Mouse (Mus musculus) megakaryocyte, embryonic 14.5 days (primary cell): ENCODE measurements around the gene Slx1b. TPM values are rescaled to one million over a fixed set of nuclear protein-coding genes. Genes with fewer than 3 reads are reported as not detected.
A peak's percentile ranks its signal among the peaks of the same experiment; 100 is the strongest.

Experiments used
- H3K27me3 ChIP-seq: replicated peaks from 2 replicates; pipeline ENCODE3; 2012; ENCODE audit warnings: inconsistent platforms
- H3K36me3 ChIP-seq: replicated peaks from 2 replicates; pipeline ENCODE3; 2012; ENCODE audit warnings: low read length, inconsistent platforms, mixed read lengths
- H3K4me1 ChIP-seq: 2 replicates; pipeline ENCODE4 v1.6.1; 2012; ENCODE audit warnings: inconsistent platforms
- H3K4me3 ChIP-seq: replicated peaks from 2 replicates; pipeline ENCODE3; 2012; ENCODE audit warnings: moderate library complexity, mild to moderate bottlenecking, inconsistent platforms
- H3K9me3 ChIP-seq: 2 replicates; pipeline ENCODE4 v1.6.1; 2012; ENCODE audit warnings: inconsistent platforms
- FLI1 ChIP-seq: IDR thresholded peaks from 2 replicates; pipeline ENCODE4 v1.6.1; 2012; ENCODE audit warnings: low read length, inconsistent platforms, mixed read lengths
- GATA1 ChIP-seq: IDR thresholded peaks from 3 replicates; pipeline ENCODE4 v1.6.1; 2012; ENCODE audit warnings: mixed read lengths, low read length, inconsistent platforms, borderline replicate concordance
- polyA plus RNA-seq: library from polyadenylated mRNA; stranded (reverse); fragments of >175 nt; gene quantifications from 2 replicates; pipeline ENCODE4 v1.2.3, GENCODE M21; 2012; ENCODE audit warnings: low replicate concordance; ENCODE audit not compliant: insufficient read depth

Gene Slx1b
- polyA plus RNA-seq, 1 experiment: 7.3 TPM

GRCm38 (mm10) chr7:126678545-126679341, 16.8 kb downstream of the Slx1b start:
- H3K27me3 ChIP-seq: no peaks in the 10 kb centered on the region
- no peak overlapping the region for H3K4me3 ChIP-seq
- H3K36me3 ChIP-seq: peaks cover 78% of the 10 kb centered on the region
- H3K9me3 ChIP-seq: no peaks in the 10 kb centered on the region
- H3K4me1 ChIP-seq: peaks cover 27% of the 10 kb centered on the region
- TF ChIP-seq GATA1: no peak
- TF ChIP-seq FLI1: no peak

- Histone ChIP-seq H3K4me3 (no peak overlapping the region), H3K4me1 (peaks cover 23% of the 10 kb centered on the region), H3K27me3 (no peaks in the 10 kb centered on the region), H3K36me3 (peaks cover 80% of the 10 kb centered on the region), H3K9me3 (no peaks in the 10 kb centered on the region)
- no peak for TF ChIP-seq GATA1
- TF ChIP-seq FLI1: no peak
Observed at GRCm38 (mm10) chr7:126676631-126677220, 18.9 kb downstream of the Slx1b start.

DNA sequence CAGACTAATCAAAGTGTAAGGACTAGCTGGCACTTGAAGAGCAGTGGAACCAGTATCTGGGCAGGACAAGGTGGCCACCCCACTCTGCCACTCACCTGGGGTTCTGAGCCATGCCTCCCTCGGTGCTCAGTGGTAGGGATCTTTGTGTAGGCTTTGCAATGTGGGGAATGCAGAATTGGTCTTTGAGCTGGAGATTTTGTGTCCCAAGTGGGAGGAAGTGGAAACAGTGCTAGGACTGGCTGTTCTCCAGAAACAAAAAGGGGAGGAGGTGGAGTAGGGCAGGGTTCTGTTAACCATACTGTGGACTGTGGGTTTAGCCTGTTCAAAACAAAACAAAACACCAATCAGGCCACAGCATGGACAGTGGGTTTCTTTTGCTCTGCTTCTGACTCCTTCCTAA, 19.4 kb downstream of the Slx1b start, which contains the start of gene Sult1a1:
Gene Sult1a1, minus strand, starts transcription at position 226 of the 400 bp plus-strand sequence.
- Histone ChIP-seq H3K9me3 (no peaks in the 10 kb centered on the region), H3K4me1 (peaks cover 28% of the 10 kb centered on the region), H3K27me3 (no peaks in the 10 kb centered on the region), H3K4me3 (no peak within 1 kb of the TSS), H3K36me3 (peaks cover 85% of the 10 kb centered on the region)
- TF ChIP-seq GATA1: no peak
- TF ChIP-seq FLI1: no peak

- no peaks in the 10 kb centered on the region for H3K9me3 ChIP-seq
- TF ChIP-seq FLI1 (no peak), GATA1 (no peak)
- peaks cover 39% of the 10 kb centered on the region for H3K4me1 ChIP-seq
- H3K4me3 ChIP-seq: no peak overlapping the region
- peaks cover 88% of the 10 kb centered on the region for H3K36me3 ChIP-seq
- no peaks in the 10 kb centered on the region for H3K27me3 ChIP-seq
Observed at GRCm38 (mm10) chr7:126675104-126675503, 20.5 kb downstream of the Slx1b start.

GRCm38 (mm10) chr7:126672111-126672510, 23.5 kb downstream of the Slx1b start:
- no peaks in the 10 kb centered on the region for H3K27me3 ChIP-seq
- H3K36me3 ChIP-seq: peaks cover 92% of the 10 kb centered on the region
- peaks cover 65% of the 10 kb centered on the region for H3K4me1 ChIP-seq
- H3K9me3 ChIP-seq: no peaks in the 10 kb centered on the region
- H3K4me3 ChIP-seq: no peak overlapping the region
- no peak for TF ChIP-seq FLI1
- no peak for TF ChIP-seq GATA1

GRCm38 (mm10) chr7:126670152-126670551, 25.4 kb downstream of the Slx1b start:
- TF ChIP-seq GATA1: no peak
- TF ChIP-seq FLI1: no peak
- Histone ChIP-seq H3K4me1 (peaks cover 65% of the 10 kb centered on the region), H3K4me3 (no peak overlapping the region), H3K27me3 (no peaks in the 10 kb centered on the region), H3K9me3 (no peaks in the 10 kb centered on the region), H3K36me3 (peaks cover 90% of the 10 kb centered on the region)

DNA sequence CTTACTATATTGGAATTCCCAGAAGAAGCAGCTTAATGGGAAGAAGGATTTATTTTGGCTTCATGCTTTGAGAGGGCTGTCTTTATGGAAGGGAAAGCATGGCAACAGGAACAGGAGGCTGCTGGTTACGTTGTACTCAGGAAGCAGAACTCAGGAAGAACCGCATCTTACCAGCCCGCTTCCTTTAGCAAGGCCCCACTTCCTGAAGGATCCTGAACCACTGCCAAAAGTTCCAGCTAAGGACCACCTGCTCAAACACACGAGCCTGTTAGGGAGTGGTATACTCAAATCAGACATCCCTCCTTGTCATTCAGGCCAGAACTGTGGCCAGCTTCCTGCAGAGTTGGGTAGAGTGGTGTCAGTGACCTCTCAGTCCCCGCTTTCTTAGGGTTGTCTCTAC, 27.1 kb downstream of the Slx1b start:
- Histone ChIP-seq H3K27me3 (no peaks in the 10 kb centered on the region), H3K4me1 (peaks cover 78% of the 10 kb centered on the region), H3K4me3 (peak overlapping the region; percentile 21), H3K9me3 (no peaks in the 10 kb centered on the region), H3K36me3 (peaks cover 96% of the 10 kb centered on the region)
- no peak for TF ChIP-seq FLI1
- no peak for TF ChIP-seq GATA1

DNA sequence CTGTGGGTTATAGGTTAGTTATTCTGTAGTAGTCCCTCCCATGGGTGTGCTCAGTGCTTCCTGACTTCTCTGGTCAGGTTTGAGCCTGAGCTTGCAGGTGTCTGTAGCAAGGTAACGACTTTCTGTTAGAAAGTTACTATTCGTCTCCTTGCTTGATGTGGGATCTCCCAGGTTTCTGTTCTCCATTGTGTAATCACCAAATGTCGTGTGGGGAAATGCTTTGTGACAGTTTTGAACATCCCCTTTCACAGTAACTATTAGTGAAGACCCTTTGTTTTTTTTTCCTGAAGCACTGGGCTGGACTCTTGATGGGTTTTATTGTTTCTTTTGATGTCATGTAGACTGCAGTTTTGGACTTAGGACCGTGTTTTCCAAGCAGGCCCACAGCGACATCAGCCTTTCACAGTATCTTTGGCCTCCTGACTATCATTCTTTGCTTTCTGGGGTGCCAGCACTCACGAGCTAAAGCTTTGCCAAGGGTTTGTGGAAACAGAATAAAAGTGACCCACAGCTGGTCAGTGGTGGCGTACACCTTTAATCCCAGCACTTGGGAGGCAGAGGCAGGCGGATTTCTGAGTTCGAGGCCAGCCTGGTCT, 28.0 kb downstream of the Slx1b start:
- peaks cover 87% of the 10 kb centered on the region for H3K4me1 ChIP-seq
- H3K36me3 ChIP-seq: peaks cover 96% of the 10 kb centered on the region
- no peaks in the 10 kb centered on the region for H3K27me3 ChIP-seq
- TF ChIP-seq GATA1 (no peak), FLI1 (no peak)
- no peaks in the 10 kb centered on the region for H3K9me3 ChIP-seq
- H3K4me3 ChIP-seq: no peak overlapping the region

DNA sequence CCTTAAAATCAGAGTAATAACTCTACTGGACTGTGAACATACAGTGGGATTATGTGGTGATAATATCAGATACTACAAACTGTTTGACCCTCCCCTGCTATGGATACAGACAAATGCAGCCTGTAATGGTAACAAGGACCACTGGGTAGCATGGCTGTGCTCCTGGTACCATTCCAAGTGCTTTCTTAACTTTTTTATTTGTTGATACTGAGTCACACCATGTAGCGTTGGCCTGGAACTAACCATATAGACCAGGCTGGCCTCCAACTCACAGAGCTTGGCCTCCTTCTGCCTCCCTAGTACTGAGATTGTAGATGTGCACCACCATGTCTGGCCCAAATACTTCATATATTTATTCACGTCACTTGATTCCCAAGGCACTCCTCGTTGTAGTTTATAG, 30.3 kb downstream of the Slx1b start:
- peaks cover 90% of the 10 kb centered on the region for H3K36me3 ChIP-seq
- H3K9me3 ChIP-seq: no peaks in the 10 kb centered on the region
- TF ChIP-seq GATA1: no peak
- no peak for TF ChIP-seq FLI1
- H3K4me1 ChIP-seq: peaks cover 84% of the 10 kb centered on the region
- no peak overlapping the region for H3K4me3 ChIP-seq
- no peaks in the 10 kb centered on the region for H3K27me3 ChIP-seq

GRCm38 (mm10) chr7:126663646-126664045, 31.9 kb downstream of the Slx1b start:
- Histone ChIP-seq H3K4me3 (no peak overlapping the region), H3K4me1 (peaks cover 76% of the 10 kb centered on the region), H3K27me3 (no peaks in the 10 kb centered on the region), H3K36me3 (peaks cover 74% of the 10 kb centered on the region), H3K9me3 (no peaks in the 10 kb centered on the region)
- TF ChIP-seq FLI1: no peak
- TF ChIP-seq GATA1: no peak
